Mouse (Mus musculus): ENCODE measurements around the gene Sh3gl2. TPM values are rescaled to one million over a fixed set of nuclear protein-coding genes. Genes with fewer than 3 reads are reported as not detected.

The Sh3gl2 gene
- polyA plus RNA-seq, 2 experiments = 3.1 to 5.2 TPM

DNA sequence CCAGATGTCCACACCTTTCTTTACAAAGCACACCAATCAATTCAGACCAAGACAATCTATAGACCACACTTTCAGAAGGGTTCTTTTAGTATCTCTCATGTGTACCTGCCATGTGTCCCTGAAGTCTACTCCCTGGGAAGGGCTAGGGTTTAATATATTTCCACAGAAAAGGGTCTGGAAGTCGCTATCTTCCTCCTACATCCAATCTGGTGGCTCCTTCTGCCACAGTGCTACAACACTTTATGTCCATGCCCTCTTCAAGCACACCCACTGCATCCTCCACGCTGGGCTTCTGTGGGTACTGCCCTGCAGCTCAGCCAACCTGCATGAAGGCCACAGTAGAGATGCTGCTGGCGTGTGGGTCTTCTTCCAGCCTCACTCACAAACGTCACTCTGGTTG, 29.5 kb upstream of the Sh3gl2 start:
- no peaks in the 10 kb centered on the region for H3K4me1 ChIP-seq (ENCODE audit: control insufficient read depth, insufficient read depth, low read length)
- H3K4me2 ChIP-seq (replicated peaks; ENCODE audit: low read depth, low read length, severe bottlenecking) = no peak overlapping the region
- no peaks in the 10 kb centered on the region for H3K36me3 ChIP-seq (ENCODE audit: control insufficient read depth, insufficient read depth, low read length)
- no peak overlapping the region for H3K27ac ChIP-seq (replicated peaks; ENCODE audit: low read depth, low read length)
- ATAC-seq (ENCODE audit: low FRiP score, low read depth) (no peak), DNase-seq (ENCODE audit: low spot score) (no peak)
- H3K27me3 ChIP-seq (ENCODE audit: control insufficient read depth, insufficient read depth, low read length) = no peaks in the 10 kb centered on the region
- no peak for TF ChIP-seq POLR2A (IDR thresholded peaks at IDR 0.05; ENCODE audit: borderline replicate concordance, extremely low read depth, insufficient read depth, insufficient read length)
- H3K4me3 ChIP-seq (replicated peaks; ENCODE audit: low read length) = no peak overlapping the region
- no peaks in the 10 kb centered on the region for H3K9me3 ChIP-seq (ENCODE audit: control insufficient read depth, low read length)
- no peak overlapping the region for H3K9ac ChIP-seq (ENCODE audit: low read depth, low read length, severe bottlenecking)
- 80% methylated on average over 4 of the region's 4 CpGs for WGBS

DNA sequence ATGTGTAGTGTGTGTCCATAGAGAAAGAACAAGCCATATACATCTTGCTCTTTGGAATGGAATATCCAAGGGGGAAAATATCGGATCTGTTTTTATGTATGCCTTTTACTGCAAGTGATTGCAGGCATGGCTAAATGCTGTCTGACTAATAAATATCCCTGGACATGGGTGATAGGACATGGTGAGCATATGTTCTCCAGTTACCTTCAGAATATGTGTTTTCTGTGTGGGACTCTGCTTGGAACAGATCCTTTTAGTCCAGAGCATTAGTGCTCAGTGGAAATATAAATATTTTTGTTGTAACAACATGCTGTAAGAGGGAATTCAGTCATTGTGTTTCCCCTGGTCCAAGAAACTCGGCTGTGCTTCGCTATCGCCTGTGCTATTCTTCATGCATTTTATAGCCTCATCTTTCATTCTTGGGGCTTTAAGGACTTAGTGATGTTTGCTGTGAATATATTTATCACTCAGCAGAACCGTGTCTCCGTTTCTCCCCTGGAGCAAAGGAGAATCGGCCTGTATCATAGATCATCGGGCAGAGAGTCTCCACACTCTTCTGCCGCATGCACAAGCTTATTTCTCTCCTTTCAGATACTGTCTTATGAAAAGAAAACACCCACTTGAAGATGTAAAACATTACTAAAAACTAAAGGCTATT, 26.4 kb upstream of the Sh3gl2 start:
- ATAC-seq (ENCODE audit: low FRiP score, low read depth) (no peak), DNase-seq (ENCODE audit: low spot score) (no peak)
- Histone ChIP-seq H3K27ac (replicated peaks; ENCODE audit: low read depth, low read length) (no peak overlapping the region), H3K9ac (ENCODE audit: low read depth, low read length, severe bottlenecking) (no peak overlapping the region), H3K36me3 (ENCODE audit: control insufficient read depth, insufficient read depth, low read length) (no peaks in the 10 kb centered on the region), H3K9me3 (ENCODE audit: control insufficient read depth, low read length) (no peaks in the 10 kb centered on the region), H3K4me2 (replicated peaks; ENCODE audit: low read depth, low read length, severe bottlenecking) (no peak overlapping the region), H3K4me1 (ENCODE audit: control insufficient read depth, insufficient read depth, low read length) (no peaks in the 10 kb centered on the region), H3K27me3 (ENCODE audit: control insufficient read depth, insufficient read depth, low read length) (no peaks in the 10 kb centered on the region), H3K4me3 (replicated peaks; ENCODE audit: low read length) (no peak overlapping the region)
- TF ChIP-seq POLR2A (IDR thresholded peaks at IDR 0.05; ENCODE audit: borderline replicate concordance, extremely low read depth, insufficient read depth, insufficient read length) = no peak
- WGBS = 80% methylated on average over 9 of the region's 9 CpGs

DNA sequence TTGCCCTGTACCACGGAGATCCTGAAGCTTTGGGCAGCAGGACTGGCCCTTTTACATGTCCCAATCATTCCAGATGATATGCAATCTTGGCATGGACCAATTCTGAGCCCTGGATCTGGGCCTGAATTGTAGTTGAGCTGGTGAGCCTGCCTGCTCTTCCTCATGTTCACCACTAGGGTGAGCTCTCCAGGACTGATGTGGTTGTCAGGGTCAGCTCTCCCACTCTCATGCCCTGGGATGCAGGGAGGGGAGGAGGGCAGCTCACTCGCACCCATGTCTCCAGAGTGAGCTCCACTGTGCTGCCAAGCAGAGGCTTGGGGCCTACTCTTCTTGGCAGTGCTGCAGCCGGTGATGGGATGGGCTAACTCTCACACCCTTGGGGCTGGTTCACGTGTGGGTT, 18.9 kb upstream of the Sh3gl2 start:
- ATAC-seq (ENCODE audit: low FRiP score, low read depth) (no peak), DNase-seq (ENCODE audit: low spot score) (no peak)
- Histone ChIP-seq H3K4me2 (replicated peaks; ENCODE audit: low read depth, low read length, severe bottlenecking) (no peak overlapping the region), H3K9me3 (ENCODE audit: control insufficient read depth, low read length) (no peaks in the 10 kb centered on the region), H3K27ac (replicated peaks; ENCODE audit: low read depth, low read length) (no peak overlapping the region), H3K4me3 (replicated peaks; ENCODE audit: low read length) (no peak overlapping the region), H3K9ac (ENCODE audit: low read depth, low read length, severe bottlenecking) (no peak overlapping the region), H3K27me3 (ENCODE audit: control insufficient read depth, insufficient read depth, low read length) (no peaks in the 10 kb centered on the region), H3K4me1 (ENCODE audit: control insufficient read depth, insufficient read depth, low read length) (no peaks in the 10 kb centered on the region), H3K36me3 (ENCODE audit: control insufficient read depth, insufficient read depth, low read length) (no peaks in the 10 kb centered on the region)
- TF ChIP-seq POLR2A (IDR thresholded peaks at IDR 0.05; ENCODE audit: borderline replicate concordance, extremely low read depth, insufficient read depth, insufficient read length) = no peak
- 57% methylated on average over 4 of the region's 4 CpGs for WGBS

DNA sequence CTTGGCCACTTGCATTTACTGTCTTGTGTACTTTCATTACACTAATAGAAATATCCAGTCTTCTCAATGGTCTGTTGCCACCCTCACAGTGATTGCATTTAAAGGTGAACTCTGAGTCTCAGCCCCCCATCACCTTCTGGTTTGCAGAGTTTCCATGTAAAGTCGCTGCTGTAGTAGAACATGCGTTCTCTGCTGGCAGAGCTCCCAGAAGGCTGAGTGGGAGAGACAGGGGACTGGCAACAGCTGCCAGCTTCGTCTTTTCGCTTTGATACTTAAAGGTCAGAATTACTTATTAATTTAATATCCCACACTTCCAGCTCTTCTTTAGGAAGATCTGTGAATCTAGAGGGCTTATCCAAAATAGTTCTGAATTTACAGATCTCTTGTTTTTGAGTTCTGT, 8.7 kb upstream of the Sh3gl2 start:
- no peak overlapping the region for H3K4me3 ChIP-seq (replicated peaks; ENCODE audit: low read length)
- DNase-seq (ENCODE audit: low spot score) = no peak
- 32% methylated on average over 4 of the region's 4 CpGs for WGBS
- no peak overlapping the region for H3K27ac ChIP-seq (replicated peaks; ENCODE audit: low read depth, low read length)
- TF ChIP-seq POLR2A (IDR thresholded peaks at IDR 0.05; ENCODE audit: borderline replicate concordance, extremely low read depth, insufficient read depth, insufficient read length) = no peak
- no peak overlapping the region for H3K4me2 ChIP-seq (replicated peaks; ENCODE audit: low read depth, low read length, severe bottlenecking)
- ATAC-seq (ENCODE audit: low FRiP score, low read depth) = no peak
- no peaks in the 10 kb centered on the region for H3K4me1 ChIP-seq (ENCODE audit: control insufficient read depth, insufficient read depth, low read length)
- H3K9me3 ChIP-seq (ENCODE audit: control insufficient read depth, low read length) = no peaks in the 10 kb centered on the region
- H3K36me3 ChIP-seq (ENCODE audit: control insufficient read depth, insufficient read depth, low read length) = no peaks in the 10 kb centered on the region
- no peak overlapping the region for H3K9ac ChIP-seq (ENCODE audit: low read depth, low read length, severe bottlenecking)
- H3K27me3 ChIP-seq (ENCODE audit: control insufficient read depth, insufficient read depth, low read length) = no peaks in the 10 kb centered on the region; the same call in 1 of the 2 replicates

DNA sequence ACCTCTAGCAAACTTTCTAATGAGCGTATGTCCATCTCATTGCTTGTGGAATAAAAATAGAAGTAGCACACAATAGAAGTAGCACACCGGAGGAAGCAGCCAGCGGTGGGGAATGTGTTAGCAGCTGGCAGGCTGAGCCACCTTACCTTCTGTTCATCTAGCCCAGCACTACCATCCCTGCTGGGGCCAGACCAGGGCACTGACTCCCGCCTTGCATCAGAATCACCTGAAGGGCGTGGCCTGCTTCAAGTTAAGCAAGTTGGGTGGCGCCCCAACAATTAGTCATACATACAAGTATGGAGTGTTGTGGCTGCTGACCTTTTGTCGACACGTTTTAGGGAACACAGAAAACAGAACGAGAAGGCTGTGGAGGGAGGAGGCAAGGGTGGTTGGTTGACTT, 6.5 kb upstream of the Sh3gl2 start:
- WGBS = 80% methylated on average over 9 of the region's 9 CpGs
- no peak for DNase-seq (ENCODE audit: low spot score)
- H3K4me1 ChIP-seq (ENCODE audit: control insufficient read depth, insufficient read depth, low read length) = no peaks in the 10 kb centered on the region
- peaks cover 2% of the 10 kb centered on the region for H3K27me3 ChIP-seq (ENCODE audit: control insufficient read depth, insufficient read depth, low read length)
- H3K36me3 ChIP-seq (ENCODE audit: control insufficient read depth, insufficient read depth, low read length) = no peaks in the 10 kb centered on the region
- H3K4me3 ChIP-seq (replicated peaks; ENCODE audit: low read length) = no peak overlapping the region
- no peaks in the 10 kb centered on the region for H3K9me3 ChIP-seq (ENCODE audit: control insufficient read depth, low read length)
- H3K27ac ChIP-seq (replicated peaks; ENCODE audit: low read depth, low read length) = no peak overlapping the region
- H3K4me2 ChIP-seq (replicated peaks; ENCODE audit: low read depth, low read length, severe bottlenecking) = no peak overlapping the region
- no peak for TF ChIP-seq POLR2A (IDR thresholded peaks at IDR 0.05; ENCODE audit: borderline replicate concordance, extremely low read depth, insufficient read depth, insufficient read length)
- no peak overlapping the region for H3K9ac ChIP-seq (ENCODE audit: low read depth, low read length, severe bottlenecking)
- no peak for ATAC-seq (ENCODE audit: low FRiP score, low read depth)
